18 mouse cellular contexts compared by ENCODE assay signal in genomic region chr13:53316515-53317295, GRCm38 (mm10). TPM values are rescaled to one million over a fixed set of nuclear protein-coding genes. Genes with fewer than 3 reads are reported as not detected.
A peak's percentile ranks its signal among the peaks of the same experiment; 100 is the strongest.
DNase-seq lines count a peak whose midpoint lies in the region; ATAC-seq and TF ChIP-seq lines count a peak whose summit lies in the region.
"Had no signal": no experiment of that assay in that cellular context is flagged by ENCODE, and none has a peak within 500 bp of the region (broad histone marks: within the 10 kb centered on the region; RNA-seq: fewer than 3 reads in every experiment).

No protein-coding gene starts in this region.

- intact Hi-C loops in left cerebral cortex, postnatal 36 days (cut with DNase I), result no loop called here

- TF ChIP-seq EP300 in lung, postnatal 0 days (IDR thresholded peaks at IDR 0.05), result no peak

- WGBS in lung, postnatal 0 days, result 35% methylated on average over 11 of the region's 11 CpGs
- 70% methylated on average over 11 of the region's 11 CpGs for WGBS in embryonic facial prominence, embryonic 10.5 days
- 43% methylated on average over 11 of the region's 11 CpGs for WGBS in intestine, embryonic 16.5 days
- 16% methylated on average over 11 of the region's 11 CpGs for WGBS in small intestine, adult 2 months

- H3K36me3 ChIP-seq in lung, postnatal 0 days (ENCODE audit: insufficient read depth, low read length), result no peaks in the 10 kb centered on the region
- H3K36me3 ChIP-seq in embryonic facial prominence, embryonic 10.5 days (replicated peaks), result no peaks in the 10 kb centered on the region
- H3K36me3 ChIP-seq in intestine, embryonic 16.5 days (ENCODE audit: control insufficient read depth, insufficient read depth, low read length), result no peaks in the 10 kb centered on the region
- H3K36me3 ChIP-seq in small intestine, adult 2 months (ENCODE audit: control insufficient read depth, insufficient read depth, low read length), result no peaks in the 10 kb centered on the region
- H3K36me3 ChIP-seq: embryonic facial prominence, embryonic 13.5 days; liver, embryonic 12.5 days; neural tube, embryonic 12.5 days had no signal

- H3K4me1 ChIP-seq in lung, postnatal 0 days (ENCODE audit: insufficient read depth, low read depth, low read length), result no peaks in the 10 kb centered on the region
- peaks cover 28% of the 10 kb centered on the region for H3K4me1 ChIP-seq in embryonic facial prominence, embryonic 10.5 days
- no peaks in the 10 kb centered on the region for H3K4me1 ChIP-seq in intestine, embryonic 16.5 days (ENCODE audit: control insufficient read depth, insufficient read depth, low read length)
- H3K4me1 ChIP-seq in small intestine, adult 2 months (ENCODE audit: control insufficient read depth, insufficient read depth, insufficient read length, low read length), result peaks cover 11% of the 10 kb centered on the region; the same call in 1 of the 2 replicates
- H3K4me1 ChIP-seq: forebrain, embryonic 13.5 days; liver, embryonic 12.5 days; neural tube, embryonic 12.5 days had no signal

- no peak for TF ChIP-seq CTCF in lung, postnatal 0 days (IDR thresholded peaks at IDR 0.05)
- no peak for TF ChIP-seq CTCF in small intestine, adult 2 months (IDR thresholded peaks at IDR 0.05; ENCODE audit: extremely low read depth, insufficient read length, insufficient replicate concordance, low read depth, low read length)

- ATAC-seq in lung, postnatal 0 days, result 0 out of 2 replicates have a peak, but pooled peaks have one; percentile 41
- ATAC-seq in intestine, embryonic 16.5 days, result peak; percentile 89
- ATAC-seq: forebrain, embryonic 13.5 days; liver, embryonic 12.5 days; midbrain, embryonic 16.5 days had no signal

- no peaks in the 10 kb centered on the region for H3K9me3 ChIP-seq in lung, postnatal 0 days (ENCODE audit: low read length)
- H3K9me3 ChIP-seq in embryonic facial prominence, embryonic 10.5 days, result no peaks in the 10 kb centered on the region
- no peaks in the 10 kb centered on the region for H3K9me3 ChIP-seq in intestine, embryonic 16.5 days (ENCODE audit: control insufficient read depth, low read length)
- H3K9me3 ChIP-seq: embryonic facial prominence, embryonic 13.5 days; forebrain, embryonic 13.5 days; liver, embryonic 12.5 days; neural tube, embryonic 12.5 days had no signal

- H3K27me3 ChIP-seq in lung, postnatal 0 days (replicated peaks; ENCODE audit: insufficient read depth, low read length), result no peaks in the 10 kb centered on the region
- H3K27me3 ChIP-seq in embryonic facial prominence, embryonic 10.5 days (replicated peaks; ENCODE audit: low read depth, poor library complexity, severe bottlenecking), result peaks cover 7% of the 10 kb centered on the region; the same call in 1 of the 2 replicates
- no peaks in the 10 kb centered on the region for H3K27me3 ChIP-seq in intestine, embryonic 16.5 days (replicated peaks; ENCODE audit: control insufficient read depth, insufficient read depth, low read length)
- H3K27me3 ChIP-seq in small intestine, adult 2 months (ENCODE audit: control insufficient read depth, insufficient read depth, low read length), result no peaks in the 10 kb centered on the region
- H3K27me3 ChIP-seq: forebrain, embryonic 13.5 days; neural tube, embryonic 12.5 days had no signal

- no peak overlapping the region for H3K27ac ChIP-seq in lung, postnatal 0 days (ENCODE audit: low read length)
- peak overlapping the region; percentile 40; the same call in 1 of the 2 replicates for H3K27ac ChIP-seq in embryonic facial prominence, embryonic 10.5 days (replicated peaks)
- peak overlapping the region; percentile 60 for H3K27ac ChIP-seq in intestine, embryonic 16.5 days (ENCODE audit: low read length)
- peak overlapping the region; percentile 90 for H3K27ac ChIP-seq in small intestine, adult 2 months (ENCODE audit: insufficient read depth, low read depth, low read length)
- H3K27ac ChIP-seq: embryonic facial prominence, embryonic 13.5 days; forebrain, embryonic 13.5 days; hindbrain, embryonic 14.5 days; layer of hippocampus, adult 2 months; liver, embryonic 12.5 days; macrophage; neural tube, embryonic 12.5 days had no signal

- no peak overlapping the region for H3K9ac ChIP-seq in lung, postnatal 0 days (replicated peaks; ENCODE audit: low read depth)
- H3K9ac ChIP-seq in intestine, embryonic 16.5 days (ENCODE audit: low read depth, low read length), result no peak overlapping the region
- H3K9ac ChIP-seq: embryonic facial prominence, embryonic 13.5 days; forebrain, embryonic 13.5 days; hindbrain, embryonic 14.5 days; liver, embryonic 12.5 days; neural tube, embryonic 12.5 days had no signal

- H3K4me3 ChIP-seq in lung, postnatal 0 days (ENCODE audit: low read depth, low read length), result no peak overlapping the region
- no peak overlapping the region for H3K4me3 ChIP-seq in embryonic facial prominence, embryonic 10.5 days
- H3K4me3 ChIP-seq in intestine, embryonic 16.5 days (ENCODE audit: low read length), result no peak overlapping the region
- H3K4me3 ChIP-seq in small intestine, adult 2 months (ENCODE audit: low read depth, low read length), result peak overlapping the region; percentile 23; the same call in 1 of the 2 replicates
- H3K4me3 ChIP-seq: embryonic facial prominence, embryonic 13.5 days; forebrain, embryonic 13.5 days; layer of hippocampus, adult 2 months; liver, embryonic 12.5 days; neural tube, embryonic 12.5 days had no signal

- DNase-seq in lung, postnatal 0 days (ENCODE audit: low spot score), result peak; percentile 59
- no peak for DNase-seq in lung, postnatal 14 days
- no peak for DNase-seq in embryonic facial prominence, embryonic 10.5 days (ENCODE audit: low spot score)
- no peak for DNase-seq in MN1 (ENCODE audit: low spot score)
- DNase-seq in left cerebral cortex, postnatal 36 days (ENCODE audit: low spot score in 2 of 2), result no peak
- DNase-seq: adrenal gland, adult 2 months; cerebellum, postnatal 25 days; heart, adult 11 months had no signal

- no peak for TF ChIP-seq POLR2A in small intestine, adult 2 months (IDR thresholded peaks at IDR 0.05; ENCODE audit: low read depth, low read length)

- no peak overlapping the region for H3K4me2 ChIP-seq in lung, postnatal 0 days (replicated peaks; ENCODE audit: low read depth, low read length)
- 0 out of 2 replicates have a peak overlapping the region, but pooled peaks have one; percentile 5 for H3K4me2 ChIP-seq in intestine, embryonic 16.5 days (ENCODE audit: low read depth, low read length)
- H3K4me2 ChIP-seq: embryonic facial prominence, embryonic 13.5 days; forebrain, embryonic 13.5 days; hindbrain, embryonic 14.5 days; liver, embryonic 12.5 days; neural tube, embryonic 12.5 days had no signal

RNA-seq across cellular contexts. Expression of gene Ror2, which starts 30.8 kb away (rescaled TPM):
- polyA plus RNA-seq in lung, postnatal 0 days (2015; fragmentation: Nextera tagmentation; extraction: Ambion mirVana), result 5.3 and 5.5 TPM in 2 replicates
- 20.7 and 23.6 TPM in 2 replicates for polyA plus RNA-seq in embryonic facial prominence, embryonic 10.5 days (2016; fragmentation: Nextera tagmentation; extraction: Ambion mirVana)
- polyA plus RNA-seq in intestine, embryonic 16.5 days (2015; fragmentation: Nextera tagmentation; extraction: Ambion mirVana), result 12.5 and 13.5 TPM in 2 replicates
- polyA plus RNA-seq in small intestine, adult 2 months (2012; rRNA removed), result 5.9 and 6.8 TPM in 2 replicates
- 1 to 10 TPM; 1.3 to 1.5 TPM for total RNA-seq in left cerebral cortex, postnatal 36 days (2021)
- polyA plus RNA-seq: macrophage had no signal
